Mouse (Mus musculus): ENCODE data around the gene Diras2. TPM values are rescaled to one million over a fixed set of nuclear protein-coding genes. Genes with fewer than 3 reads are reported as not detected.
A peak's percentile ranks its signal among the peaks of the same experiment; 100 is the strongest.
"Not testable (repeated sequence)": the region's sequence is repeated elsewhere in the genome, so short reads cannot be mapped to it uniquely, and the experiment has no call there.

Gene Diras2
- polyA plus RNA-seq, 1 experiment from 2014 or later, result 0.39 TPM

- no peak overlapping the region for H3K9ac ChIP-seq (ENCODE audit: low read length)
Observed at GRCm38 (mm10) chr13:52510172-52510880, 20.8 kb downstream of the Diras2 start.

GRCm38 (mm10) chr13:52507460-52508293, 23.4 kb downstream of the Diras2 start:
- Histone ChIP-seq H3K9ac (ENCODE audit: low read length) (no peak overlapping the region), H3K9me3 (ENCODE audit: control insufficient read depth, low read length) (no peaks in the 10 kb centered on the region), H3K4me1 (replicated peaks; ENCODE audit: control insufficient read depth, insufficient read depth) (no peaks in the 10 kb centered on the region), H3K4me3 (ENCODE audit: low read depth, low read length) (no peak overlapping the region), H3K36me3 (ENCODE audit: control insufficient read depth, insufficient read depth, low read length) (no peaks in the 10 kb centered on the region), H3K27me3 (ENCODE audit: control insufficient read depth, insufficient read depth, low read length) (no peaks in the 10 kb centered on the region), H3K4me2 (replicated peaks; ENCODE audit: low read depth) (no peak overlapping the region), H3K27ac (replicated peaks) (no peak overlapping the region)
- DNase-seq (ENCODE audit: low spot score) (no peak), ATAC-seq (ENCODE audit: low FRiP score, low TSS enrichment) (no peak)
- TF ChIP-seq CTCF (IDR thresholded peaks at IDR 0.05; ENCODE audit: low read depth) (no peak), EP300 (optimal IDR thresholded peaks at IDR 0.05) (no peak)
- WGBS, result 85% methylated on average over 35 of the region's 35 CpGs

More at GRCm38 (mm10) chr13:52510172-52510880, 20.8 kb downstream of the Diras2 start:
- Histone ChIP-seq H3K9me3 (ENCODE audit: control insufficient read depth, low read length) (no peaks in the 10 kb centered on the region), H3K27ac (replicated peaks) (no peak overlapping the region), H3K36me3 (ENCODE audit: control insufficient read depth, insufficient read depth, low read length) (no peaks in the 10 kb centered on the region), H3K4me2 (replicated peaks; ENCODE audit: low read depth) (no peak overlapping the region), H3K27me3 (ENCODE audit: control insufficient read depth, insufficient read depth, low read length) (no peaks in the 10 kb centered on the region), H3K4me3 (ENCODE audit: low read depth, low read length) (no peak overlapping the region), H3K4me1 (replicated peaks; ENCODE audit: control insufficient read depth, insufficient read depth) (no peaks in the 10 kb centered on the region)
- no peak for ATAC-seq (ENCODE audit: low FRiP score, low TSS enrichment)
- TF ChIP-seq EP300 (optimal IDR thresholded peaks at IDR 0.05), result no peak
- TF ChIP-seq CTCF (IDR thresholded peaks at IDR 0.05; ENCODE audit: low read depth), result no peak
- WGBS, result 43% methylated on average over 4 of the region's 4 CpGs
- DNase-seq (ENCODE audit: low spot score), result no peak

GRCm38 (mm10) chr13:52506822-52507221, 24.3 kb downstream of the Diras2 start:
- H3K36me3 ChIP-seq (ENCODE audit: control insufficient read depth, insufficient read depth, low read length); DNase-seq (ENCODE audit: low spot score); H3K9me3 ChIP-seq (ENCODE audit: control insufficient read depth, low read length); H3K4me2 ChIP-seq (replicated peaks; ENCODE audit: low read depth); H3K27me3 ChIP-seq (ENCODE audit: control insufficient read depth, insufficient read depth, low read length); ATAC-seq (ENCODE audit: low FRiP score, low TSS enrichment); H3K27ac ChIP-seq (replicated peaks); H3K4me3 ChIP-seq (ENCODE audit: low read depth, low read length); H3K9ac ChIP-seq (ENCODE audit: low read length); H3K4me1 ChIP-seq (replicated peaks; ENCODE audit: control insufficient read depth, insufficient read depth): not testable (repeated sequence)
- 74% methylated on average over 3 of the region's 3 CpGs for WGBS

GRCm38 (mm10) chr13:52505683-52506285, 25.3 kb downstream of the Diras2 start:
- not testable (repeated sequence) for H3K27me3 ChIP-seq (ENCODE audit: control insufficient read depth, insufficient read depth, low read length); ATAC-seq (ENCODE audit: low FRiP score, low TSS enrichment); H3K9ac ChIP-seq (ENCODE audit: low read length); H3K36me3 ChIP-seq (ENCODE audit: control insufficient read depth, insufficient read depth, low read length); H3K27ac ChIP-seq (replicated peaks); H3K4me3 ChIP-seq (ENCODE audit: low read depth, low read length); H3K4me2 ChIP-seq (replicated peaks; ENCODE audit: low read depth); H3K4me1 ChIP-seq (replicated peaks; ENCODE audit: control insufficient read depth, insufficient read depth); H3K9me3 ChIP-seq (ENCODE audit: control insufficient read depth, low read length); DNase-seq (ENCODE audit: low spot score)
- WGBS, result 83% methylated on average over 5 of the region's 5 CpGs

GRCm38 (mm10) chr13:52501686-52502085, 29.4 kb downstream of the Diras2 start:
- 50% methylated on average over 8 of the region's 8 CpGs for WGBS
- H3K4me1 ChIP-seq (replicated peaks; ENCODE audit: control insufficient read depth, insufficient read depth), result no peaks in the 10 kb centered on the region
- ATAC-seq (ENCODE audit: low FRiP score, low TSS enrichment) (peak; percentile 65; the same call in 1 of the 2 replicates), DNase-seq (ENCODE audit: low spot score) (peak; percentile 36)
- H3K9ac ChIP-seq (ENCODE audit: low read length), result no peak overlapping the region
- H3K4me3 ChIP-seq (ENCODE audit: low read depth, low read length), result no peak overlapping the region
- TF ChIP-seq EP300 (optimal IDR thresholded peaks at IDR 0.05), result no peak
- no peak for TF ChIP-seq CTCF (IDR thresholded peaks at IDR 0.05; ENCODE audit: low read depth)
- no peaks in the 10 kb centered on the region for H3K36me3 ChIP-seq (ENCODE audit: control insufficient read depth, insufficient read depth, low read length)
- no peak overlapping the region for H3K4me2 ChIP-seq (replicated peaks; ENCODE audit: low read depth)
- no peaks in the 10 kb centered on the region for H3K9me3 ChIP-seq (ENCODE audit: control insufficient read depth, low read length)
- H3K27me3 ChIP-seq (ENCODE audit: control insufficient read depth, insufficient read depth, low read length), result no peaks in the 10 kb centered on the region
- no peak overlapping the region for H3K27ac ChIP-seq (replicated peaks)

Data from stomach, postnatal 0 days (tissue).